Mouse (Mus musculus): ENCODE measurements around the gene Dlg2. TPM values are rescaled to one million over a fixed set of nuclear protein-coding genes. Genes with fewer than 3 reads are reported as not detected.

Gene Dlg2
- polyA plus RNA-seq, 1 experiment from 2014 or later, result 38.4 TPM

DNA sequence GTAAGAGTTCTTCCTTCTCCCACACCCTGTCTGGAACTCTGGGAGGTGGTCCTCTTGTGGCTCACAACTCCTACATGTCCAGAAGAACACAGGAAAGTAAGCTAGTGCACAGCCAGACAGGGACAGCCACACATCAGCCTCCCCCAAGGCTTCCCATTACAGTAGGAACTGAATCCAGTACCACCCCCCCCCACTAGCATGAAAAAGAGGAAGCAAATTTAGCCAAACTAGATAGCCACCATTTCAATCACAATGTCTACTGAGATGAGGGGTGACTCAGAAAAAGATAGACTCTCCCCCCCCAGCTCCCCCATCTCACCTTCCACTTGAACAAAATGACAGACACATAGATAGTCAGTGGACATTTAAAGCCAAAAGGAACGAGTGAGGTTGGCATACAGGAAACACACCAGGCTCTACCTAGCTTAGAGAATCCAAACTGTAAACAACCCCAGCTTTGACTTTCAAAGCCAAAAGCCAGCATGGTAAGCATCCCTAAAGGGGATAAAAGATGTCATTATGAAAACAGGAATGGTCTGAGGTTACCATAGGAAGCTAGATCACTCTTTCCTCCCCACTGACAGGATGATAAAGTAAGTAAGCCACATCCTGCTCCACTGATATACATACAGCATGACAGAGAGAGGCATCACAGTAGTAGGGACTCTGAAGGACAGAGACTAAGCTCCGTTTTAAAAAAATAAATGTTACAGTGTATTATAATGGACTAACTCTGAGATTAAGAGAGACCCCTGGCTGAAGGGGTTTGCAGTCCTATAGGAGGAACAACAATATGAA lies 1986.8 kb downstream of the Dlg2 start:
- H3K27ac ChIP-seq (ENCODE audit: low read length), result no peak overlapping the region
- H3K27me3 ChIP-seq (replicated peaks; ENCODE audit: control insufficient read depth, insufficient read depth, low read length), result no peaks in the 10 kb centered on the region
- H3K4me1 ChIP-seq (replicated peaks; ENCODE audit: control insufficient read depth, insufficient read depth, low read length), result no peaks in the 10 kb centered on the region
- WGBS, result 83% methylated on average over 2 of the region's 2 CpGs
- H3K9me3 ChIP-seq (ENCODE audit: control insufficient read depth, low read length), result no peaks in the 10 kb centered on the region
- ATAC-seq, result no peak
- no peak overlapping the region for H3K4me2 ChIP-seq (ENCODE audit: low read length)
- no peak overlapping the region for H3K9ac ChIP-seq (replicated peaks; ENCODE audit: low read depth, low read length)
- H3K36me3 ChIP-seq (ENCODE audit: control insufficient read depth, insufficient read depth), result no peaks in the 10 kb centered on the region
- no peak overlapping the region for H3K4me3 ChIP-seq (replicated peaks; ENCODE audit: low read length)

- Histone ChIP-seq H3K27ac (ENCODE audit: low read length) (no peak overlapping the region), H3K4me3 (replicated peaks; ENCODE audit: low read length) (no peak overlapping the region), H3K9me3 (ENCODE audit: control insufficient read depth, low read length) (no peaks in the 10 kb centered on the region), H3K4me1 (replicated peaks; ENCODE audit: control insufficient read depth, insufficient read depth, low read length) (no peaks in the 10 kb centered on the region), H3K9ac (replicated peaks; ENCODE audit: low read depth, low read length) (no peak overlapping the region), H3K4me2 (ENCODE audit: low read length) (no peak overlapping the region), H3K27me3 (replicated peaks; ENCODE audit: control insufficient read depth, insufficient read depth, low read length) (no peaks in the 10 kb centered on the region), H3K36me3 (ENCODE audit: control insufficient read depth, insufficient read depth) (no peaks in the 10 kb centered on the region)
- ATAC-seq, result no peak
- WGBS, result 35% methylated on average over 2 of the region's 2 CpGs
Measured at GRCm38 (mm10) chr7:92464290-92464689, 1987.8 kb downstream of the Dlg2 start.

DNA sequence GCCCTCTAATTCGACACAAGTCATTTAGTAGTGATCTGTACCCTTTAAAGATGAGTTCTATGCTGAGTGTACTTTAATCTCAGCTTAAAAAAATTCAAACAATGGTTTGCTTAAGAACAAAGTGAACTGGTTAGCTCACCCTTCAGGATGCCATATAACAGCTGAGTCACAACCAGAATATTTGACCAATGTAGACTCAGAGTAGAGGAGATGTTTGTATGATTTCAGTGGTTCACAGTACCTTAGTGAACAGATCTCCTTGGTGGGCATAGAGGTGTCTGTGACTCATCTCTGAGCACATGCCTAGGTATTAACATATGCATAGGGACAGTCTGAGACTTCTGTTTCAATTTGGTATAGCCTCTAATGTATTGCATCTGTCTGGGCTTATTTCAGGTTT lies 2002.7 kb downstream of the Dlg2 start:
- Histone ChIP-seq H3K9ac (replicated peaks; ENCODE audit: low read depth, low read length) (no peak overlapping the region), H3K27ac (ENCODE audit: low read length) (no peak overlapping the region), H3K27me3 (replicated peaks; ENCODE audit: control insufficient read depth, insufficient read depth, low read length) (no peaks in the 10 kb centered on the region), H3K9me3 (ENCODE audit: control insufficient read depth, low read length) (no peaks in the 10 kb centered on the region), H3K4me3 (replicated peaks; ENCODE audit: low read length) (no peak overlapping the region), H3K4me2 (ENCODE audit: low read length) (no peak overlapping the region), H3K36me3 (ENCODE audit: control insufficient read depth, insufficient read depth) (no peaks in the 10 kb centered on the region), H3K4me1 (replicated peaks; ENCODE audit: control insufficient read depth, insufficient read depth, low read length) (no peaks in the 10 kb centered on the region)
- ATAC-seq, result no peak
- 54% methylated on average over 1 of the region's 1 CpGs for WGBS

DNA sequence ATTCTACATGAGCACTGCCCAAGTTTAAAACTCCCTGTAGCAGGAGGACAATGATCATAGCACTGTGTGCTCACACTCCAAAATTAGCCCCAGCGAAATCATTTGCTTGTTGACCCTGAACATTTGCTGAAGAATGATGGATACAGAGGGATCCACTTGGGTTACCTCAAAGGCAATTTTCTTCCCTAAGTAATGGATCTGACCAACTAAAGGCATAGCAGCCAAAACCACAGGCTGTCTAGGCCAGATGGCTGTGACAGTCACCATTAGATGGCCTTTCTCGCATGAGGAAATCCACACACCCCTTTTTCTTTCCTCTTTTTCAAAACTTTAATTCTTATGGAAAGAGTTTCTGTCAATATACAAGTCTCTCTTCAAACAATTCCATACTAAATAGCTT lies 2003.3 kb downstream of the Dlg2 start:
- 90% methylated on average over 2 of the region's 2 CpGs for WGBS
- H3K27me3 ChIP-seq (replicated peaks; ENCODE audit: control insufficient read depth, insufficient read depth, low read length), result no peaks in the 10 kb centered on the region
- no peak for ATAC-seq

GRCm38 (mm10) chr7:92483346-92483745 lies 2006.9 kb downstream of the Dlg2 start:
- no peak overlapping the region for H3K9ac ChIP-seq (replicated peaks; ENCODE audit: low read depth, low read length)
- H3K27ac ChIP-seq (ENCODE audit: low read length), result no peak overlapping the region
- no peaks in the 10 kb centered on the region for H3K36me3 ChIP-seq (ENCODE audit: control insufficient read depth, insufficient read depth)
- ATAC-seq, result no peak
- no peak overlapping the region for H3K4me3 ChIP-seq (replicated peaks; ENCODE audit: low read length)
- no peaks in the 10 kb centered on the region for H3K27me3 ChIP-seq (replicated peaks; ENCODE audit: control insufficient read depth, insufficient read depth, low read length)
- no peaks in the 10 kb centered on the region for H3K9me3 ChIP-seq (ENCODE audit: control insufficient read depth, low read length)
- H3K4me2 ChIP-seq (ENCODE audit: low read length), result no peak overlapping the region
- no peaks in the 10 kb centered on the region for H3K4me1 ChIP-seq (replicated peaks; ENCODE audit: control insufficient read depth, insufficient read depth, low read length)
- WGBS, result 85% methylated on average over 3 of the region's 3 CpGs

More for the DNA sequence above, 2003.3 kb downstream of the Dlg2 start:
- H3K4me1 ChIP-seq (replicated peaks; ENCODE audit: control insufficient read depth, insufficient read depth, low read length), result no peaks in the 10 kb centered on the region
- no peak overlapping the region for H3K9ac ChIP-seq (replicated peaks; ENCODE audit: low read depth, low read length)
- H3K36me3 ChIP-seq (ENCODE audit: control insufficient read depth, insufficient read depth), result no peaks in the 10 kb centered on the region
- no peak overlapping the region for H3K4me3 ChIP-seq (replicated peaks; ENCODE audit: low read length)
- H3K4me2 ChIP-seq (ENCODE audit: low read length), result no peak overlapping the region
- H3K9me3 ChIP-seq (ENCODE audit: control insufficient read depth, low read length), result no peaks in the 10 kb centered on the region
- H3K27ac ChIP-seq (ENCODE audit: low read length), result no peak overlapping the region

GRCm38 (mm10) chr7:92485881-92486710 lies 2009.6 kb downstream of the Dlg2 start:
- Histone ChIP-seq H3K27me3 (replicated peaks; ENCODE audit: control insufficient read depth, insufficient read depth, low read length) (no peaks in the 10 kb centered on the region), H3K36me3 (ENCODE audit: control insufficient read depth, insufficient read depth) (no peaks in the 10 kb centered on the region), H3K4me2 (ENCODE audit: low read length) (no peak overlapping the region), H3K4me3 (replicated peaks; ENCODE audit: low read length) (no peak overlapping the region), H3K4me1 (replicated peaks; ENCODE audit: control insufficient read depth, insufficient read depth, low read length) (no peaks in the 10 kb centered on the region), H3K9me3 (ENCODE audit: control insufficient read depth, low read length) (no peaks in the 10 kb centered on the region), H3K27ac (ENCODE audit: low read length) (no peak overlapping the region), H3K9ac (replicated peaks; ENCODE audit: low read depth, low read length) (no peak overlapping the region)
- 55% methylated on average over 3 of the region's 3 CpGs for whole genome bisulfite sequencing
- ATAC-seq, result no peak

GRCm38 (mm10) chr7:92486878-92487277 lies 2010.4 kb downstream of the Dlg2 start:
- H3K9me3 ChIP-seq (ENCODE audit: control insufficient read depth, low read length), result no peaks in the 10 kb centered on the region
- H3K4me3 ChIP-seq (replicated peaks; ENCODE audit: low read length), result no peak overlapping the region
- no peaks in the 10 kb centered on the region for H3K36me3 ChIP-seq (ENCODE audit: control insufficient read depth, insufficient read depth)
- H3K27me3 ChIP-seq (replicated peaks; ENCODE audit: control insufficient read depth, insufficient read depth, low read length), result no peaks in the 10 kb centered on the region
- ATAC-seq, result no peak
- no peak overlapping the region for H3K27ac ChIP-seq (ENCODE audit: low read length)
- 94% methylated on average over 4 of the region's 4 CpGs for WGBS
- H3K4me1 ChIP-seq (replicated peaks; ENCODE audit: control insufficient read depth, insufficient read depth, low read length), result no peaks in the 10 kb centered on the region
- no peak overlapping the region for H3K9ac ChIP-seq (replicated peaks; ENCODE audit: low read depth, low read length)
- H3K4me2 ChIP-seq (ENCODE audit: low read length), result no peak overlapping the region

DNA sequence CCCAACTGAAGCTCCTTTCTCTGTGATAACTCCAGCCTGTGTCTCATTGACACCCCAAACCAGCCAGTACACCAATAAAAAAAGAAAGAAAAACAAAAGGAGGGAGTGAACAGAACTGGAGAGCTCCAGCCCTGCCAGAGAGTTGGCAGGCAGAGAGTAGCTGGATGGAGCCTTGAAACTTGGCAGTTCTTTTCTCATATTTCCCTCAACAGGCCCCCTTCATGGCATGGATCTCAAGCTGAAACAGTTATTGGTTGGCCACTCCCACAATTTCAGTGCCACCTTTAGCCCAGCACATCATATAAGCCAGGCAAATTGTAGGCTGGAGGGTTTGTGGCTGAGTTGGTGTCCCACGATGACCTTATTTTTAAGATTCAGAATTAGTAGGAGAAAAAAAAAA lies 2015.8 kb downstream of the Dlg2 start:
- Histone ChIP-seq H3K4me3 (replicated peaks; ENCODE audit: low read length) (no peak overlapping the region), H3K9me3 (ENCODE audit: control insufficient read depth, low read length) (no peaks in the 10 kb centered on the region), H3K4me1 (replicated peaks; ENCODE audit: control insufficient read depth, insufficient read depth, low read length) (no peaks in the 10 kb centered on the region), H3K4me2 (ENCODE audit: low read length) (no peak overlapping the region), H3K27me3 (replicated peaks; ENCODE audit: control insufficient read depth, insufficient read depth, low read length) (no peaks in the 10 kb centered on the region), H3K9ac (replicated peaks; ENCODE audit: low read depth, low read length) (no peak overlapping the region), H3K36me3 (ENCODE audit: control insufficient read depth, insufficient read depth) (no peaks in the 10 kb centered on the region), H3K27ac (ENCODE audit: low read length) (no peak overlapping the region)
- no peak for ATAC-seq
- 89% methylated on average over 1 of the region's 1 CpGs for WGBS

DNA sequence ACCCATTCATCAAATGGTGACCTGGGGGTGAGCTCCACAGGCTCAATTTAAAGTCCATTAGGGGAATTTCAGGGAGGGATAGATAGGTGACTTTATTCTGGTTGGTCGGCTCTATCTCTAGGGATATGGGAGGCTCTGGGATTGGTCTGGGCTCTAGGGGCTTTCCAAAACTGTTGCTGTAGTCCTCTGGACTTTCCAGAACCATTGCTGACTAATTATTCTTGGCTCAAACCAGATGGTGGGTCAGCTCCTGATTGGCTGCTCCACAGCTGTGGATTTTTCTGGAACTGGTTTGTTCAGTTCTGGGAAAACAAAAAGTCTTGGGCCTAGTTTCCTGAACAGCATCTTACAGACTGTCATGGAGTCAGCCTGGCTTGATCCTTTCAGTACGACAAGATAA lies 2017.0 kb downstream of the Dlg2 start:
- Histone ChIP-seq H3K9ac (replicated peaks; ENCODE audit: low read depth, low read length) (no peak overlapping the region), H3K27me3 (replicated peaks; ENCODE audit: control insufficient read depth, insufficient read depth, low read length) (no peaks in the 10 kb centered on the region), H3K27ac (ENCODE audit: low read length) (no peak overlapping the region), H3K9me3 (ENCODE audit: control insufficient read depth, low read length) (no peaks in the 10 kb centered on the region), H3K36me3 (ENCODE audit: control insufficient read depth, insufficient read depth) (no peaks in the 10 kb centered on the region), H3K4me3 (replicated peaks; ENCODE audit: low read length) (no peak overlapping the region), H3K4me1 (replicated peaks; ENCODE audit: control insufficient read depth, insufficient read depth, low read length) (no peaks in the 10 kb centered on the region), H3K4me2 (ENCODE audit: low read length) (no peak overlapping the region)
- no peak for ATAC-seq
- 89% methylated on average over 2 of the region's 2 CpGs for WGBS
